Mouse (Mus musculus): ENCODE measurements around the gene Timp4. TPM values are rescaled to one million over a fixed set of nuclear protein-coding genes. Genes with fewer than 3 reads are reported as not detected.
"Not testable (repeated sequence)": the region's sequence is repeated elsewhere in the genome, so short reads cannot be mapped to it uniquely, and the experiment has no call there.

Timp4 gene
- polyA plus RNA-seq, 1 experiment from 2014 or later: 1.2 TPM

DNA sequence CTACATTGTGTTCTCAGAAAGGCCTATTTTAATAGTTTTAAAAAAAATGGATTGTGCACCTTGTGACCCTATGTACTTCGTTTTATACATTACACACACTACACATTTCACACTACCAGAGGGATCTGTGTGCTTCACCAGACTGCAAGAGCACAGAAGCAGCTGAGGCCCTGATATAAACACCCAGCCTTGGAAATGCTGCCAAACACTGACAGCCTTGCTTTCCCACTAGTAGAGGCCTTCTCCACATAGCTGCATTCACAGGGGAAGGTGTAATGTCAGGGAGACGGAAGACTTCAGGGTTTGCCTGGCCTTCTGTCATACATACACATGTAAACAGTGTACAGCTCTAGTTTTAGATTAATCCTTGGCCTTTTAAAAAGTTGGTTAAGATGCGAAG is 3.2 kb upstream of the Timp4 start:
- Histone ChIP-seq H3K9me3 (replicated peaks) (no peaks in the 10 kb centered on the region), H3K27me3 (no peaks in the 10 kb centered on the region), H3K4me3 (replicated peaks) (no peak overlapping the region), H3K9ac (no peak overlapping the region), H3K4me2 (replicated peaks) (no peak overlapping the region), H3K27ac (replicated peaks) (no peak overlapping the region), H3K36me3 (no peaks in the 10 kb centered on the region), H3K4me1 (peaks cover 5% of the 10 kb centered on the region)
- 77% methylated on average over 3 of the region's 3 CpGs for WGBS
- ATAC-seq (ENCODE audit: insufficient number of reproducible peaks, low FRiP score, low TSS enrichment, low read depth): no peak

DNA sequence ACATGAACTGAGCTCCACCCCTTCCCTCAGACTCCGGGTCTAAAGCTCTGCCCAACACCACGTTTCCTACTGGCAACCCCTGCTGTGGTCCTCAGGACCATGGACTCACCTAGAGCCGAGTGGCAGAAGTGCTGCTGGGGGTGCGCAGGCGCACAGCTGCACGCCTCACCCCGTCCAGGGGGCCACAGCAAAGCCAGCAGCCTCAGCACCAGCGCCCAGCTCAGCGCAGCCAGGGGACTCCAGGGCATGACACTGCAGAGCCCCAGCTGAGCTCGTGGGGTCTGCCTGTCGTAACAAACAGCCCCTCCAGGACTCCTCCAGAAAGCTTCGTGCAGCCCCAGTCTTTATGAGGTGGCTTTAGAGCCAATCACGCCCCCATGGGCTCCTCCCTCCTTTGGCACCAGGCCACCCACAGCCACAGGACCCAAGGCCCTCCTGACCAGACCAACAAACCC is 447 bp downstream of the Timp4 start:
- no peaks in the 10 kb centered on the region for H3K9me3 ChIP-seq (replicated peaks)
- 7% methylated on average over 13 of the region's 13 CpGs for WGBS
- peaks cover 5% of the 10 kb centered on the region for H3K4me1 ChIP-seq
- peak overlapping the region; percentile 42 for H3K4me2 ChIP-seq (replicated peaks)
- ATAC-seq (ENCODE audit: insufficient number of reproducible peaks, low FRiP score, low TSS enrichment, low read depth): no peak
- no peak overlapping the region; the same call in 1 of the 2 replicates for H3K4me3 ChIP-seq (replicated peaks)
- no peaks in the 10 kb centered on the region for H3K27me3 ChIP-seq
- no peak overlapping the region for H3K9ac ChIP-seq
- no peak overlapping the region for H3K27ac ChIP-seq (replicated peaks)
- no peaks in the 10 kb centered on the region for H3K36me3 ChIP-seq

DNA sequence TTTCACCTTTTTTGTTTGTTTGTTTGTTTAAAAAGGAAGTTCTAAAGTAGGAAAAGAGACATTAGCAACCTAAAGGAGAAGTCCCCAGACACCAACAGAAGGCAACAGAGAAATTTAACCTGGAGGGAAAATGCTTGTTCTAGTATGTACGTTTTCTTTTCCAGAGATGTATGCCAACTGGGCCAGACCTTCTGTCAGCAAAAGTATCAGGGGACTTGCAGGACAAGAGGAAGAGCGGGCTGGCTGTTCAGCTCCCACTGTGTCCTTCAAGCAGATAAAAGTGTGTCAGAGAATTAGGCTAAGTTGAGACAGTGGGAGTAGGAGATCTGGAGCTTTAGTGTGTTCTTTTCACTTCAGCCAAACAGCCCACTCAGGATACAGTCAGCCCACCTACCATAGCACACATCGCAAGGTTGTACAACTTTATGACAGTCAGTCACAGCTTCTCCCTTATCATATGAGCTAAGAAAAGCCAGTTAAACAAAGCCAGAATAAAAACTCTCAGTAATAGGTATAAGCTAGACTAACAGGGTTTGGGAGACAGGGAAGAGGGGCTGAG is 6.4 kb downstream of the Timp4 start:
- Histone ChIP-seq H3K4me3 (replicated peaks) (no peak overlapping the region), H3K27ac (replicated peaks) (no peak overlapping the region), H3K36me3 (no peaks in the 10 kb centered on the region), H3K4me2 (replicated peaks) (no peak overlapping the region), H3K27me3 (no peaks in the 10 kb centered on the region), H3K9me3 (replicated peaks) (no peaks in the 10 kb centered on the region), H3K9ac (no peak overlapping the region), H3K4me1 (no peaks in the 10 kb centered on the region)
- WGBS: 78% methylated on average over 3 of the region's 3 CpGs
- ATAC-seq (ENCODE audit: insufficient number of reproducible peaks, low FRiP score, low TSS enrichment, low read depth): no peak

DNA sequence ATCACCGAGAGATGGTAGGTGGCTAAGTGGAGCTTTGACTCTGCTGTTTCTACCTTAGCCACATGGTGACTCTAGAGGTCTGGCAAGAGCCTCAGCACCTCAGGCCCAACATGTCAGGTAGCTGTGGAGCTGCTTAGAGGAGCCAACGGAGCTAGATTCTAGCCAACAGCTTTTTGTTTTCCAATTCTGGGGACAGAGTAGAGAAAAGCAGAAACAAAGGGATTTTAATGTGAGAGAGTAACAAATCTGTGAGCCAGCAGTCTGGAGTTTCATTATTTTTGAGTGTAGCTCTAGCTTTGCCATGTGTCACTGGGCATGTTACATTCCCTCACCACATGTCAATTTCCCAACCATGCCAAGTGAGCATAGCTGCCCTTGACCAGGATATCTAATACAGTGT is 7.8 kb downstream of the Timp4 start:
- Histone ChIP-seq H3K9me3 (replicated peaks) (no peaks in the 10 kb centered on the region), H3K9ac (no peak overlapping the region), H3K36me3 (no peaks in the 10 kb centered on the region), H3K27me3 (no peaks in the 10 kb centered on the region), H3K4me1 (no peaks in the 10 kb centered on the region), H3K4me2 (replicated peaks) (no peak overlapping the region), H3K27ac (replicated peaks) (no peak overlapping the region), H3K4me3 (replicated peaks) (no peak overlapping the region)
- WGBS: 73% methylated on average over 2 of the region's 2 CpGs
- ATAC-seq (ENCODE audit: insufficient number of reproducible peaks, low FRiP score, low TSS enrichment, low read depth): no peak

GRCm38 (mm10) chr6:115241939-115242338 is 10.1 kb downstream of the Timp4 start:
- Histone ChIP-seq H3K27ac (replicated peaks) (no peak overlapping the region), H3K27me3 (no peaks in the 10 kb centered on the region), H3K4me3 (replicated peaks) (no peak overlapping the region), H3K36me3 (no peaks in the 10 kb centered on the region), H3K4me1 (no peaks in the 10 kb centered on the region), H3K9me3 (replicated peaks) (no peaks in the 10 kb centered on the region), H3K9ac (no peak overlapping the region), H3K4me2 (replicated peaks) (no peak overlapping the region)
- 80% methylated on average over 3 of the region's 3 CpGs for WGBS
- no peak for ATAC-seq (ENCODE audit: insufficient number of reproducible peaks, low FRiP score, low TSS enrichment, low read depth)

GRCm38 (mm10) chr6:115241131-115241699 is 10.8 kb downstream of the Timp4 start:
- Histone ChIP-seq H3K27ac (replicated peaks) (no peak overlapping the region), H3K9ac (no peak overlapping the region)

DNA sequence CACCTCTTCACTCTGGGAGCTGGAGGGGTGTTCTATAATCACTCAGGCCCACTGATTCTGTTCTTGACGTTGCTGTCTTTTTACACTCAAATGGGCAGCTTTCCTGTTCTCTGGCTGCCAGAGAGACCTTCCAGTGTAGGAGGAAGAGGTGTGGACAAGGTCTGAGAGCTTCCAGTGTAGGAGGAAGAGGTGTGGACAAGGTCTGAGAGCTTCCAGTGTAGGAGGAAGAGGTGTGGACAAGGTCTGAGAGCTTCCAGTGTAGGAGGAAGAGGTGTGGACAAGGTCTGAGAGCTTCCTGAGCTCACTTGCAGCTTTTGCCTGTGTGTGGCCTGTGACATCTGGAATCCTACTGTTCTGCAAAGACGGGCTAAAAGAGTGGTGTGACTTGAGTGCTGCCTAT is 11.6 kb downstream of the Timp4 start:
- not testable (repeated sequence) for H3K4me1 ChIP-seq; H3K27ac ChIP-seq (replicated peaks); H3K4me3 ChIP-seq (replicated peaks); H3K4me2 ChIP-seq (replicated peaks); H3K27me3 ChIP-seq; H3K9me3 ChIP-seq (replicated peaks); H3K36me3 ChIP-seq; ATAC-seq (ENCODE audit: insufficient number of reproducible peaks, low FRiP score, low TSS enrichment, low read depth); H3K9ac ChIP-seq
- 34% methylated on average over 2 of the region's 2 CpGs for WGBS

More at GRCm38 (mm10) chr6:115241131-115241699, 10.8 kb downstream of the Timp4 start:
- H3K9me3 ChIP-seq (replicated peaks): no peaks in the 10 kb centered on the region
- 50% methylated on average over 3 of the region's 3 CpGs for WGBS
- no peak overlapping the region for H3K4me3 ChIP-seq (replicated peaks)
- no peaks in the 10 kb centered on the region for H3K27me3 ChIP-seq
- ATAC-seq (ENCODE audit: insufficient number of reproducible peaks, low FRiP score, low TSS enrichment, low read depth): no peak
- H3K4me1 ChIP-seq: no peaks in the 10 kb centered on the region
- H3K4me2 ChIP-seq (replicated peaks): no peak overlapping the region
- H3K36me3 ChIP-seq: no peaks in the 10 kb centered on the region

- H3K36me3 ChIP-seq: no peaks in the 10 kb centered on the region
- no peak overlapping the region for H3K9ac ChIP-seq
- ATAC-seq (ENCODE audit: insufficient number of reproducible peaks, low FRiP score, low TSS enrichment, low read depth): no peak
- WGBS: 77% methylated on average over 7 of the region's 7 CpGs
- H3K27me3 ChIP-seq: no peaks in the 10 kb centered on the region
- no peak overlapping the region for H3K4me2 ChIP-seq (replicated peaks)
- H3K4me3 ChIP-seq (replicated peaks): no peak overlapping the region
- H3K27ac ChIP-seq (replicated peaks): no peak overlapping the region
- H3K4me1 ChIP-seq: no peaks in the 10 kb centered on the region
- H3K9me3 ChIP-seq (replicated peaks): no peaks in the 10 kb centered on the region
These were observed 12.7 kb downstream of the Timp4 start for GRCm38 (mm10) chr6:115239335-115239734.

GRCm38 (mm10) chr6:115238031-115239027 is 13.7 kb downstream of the Timp4 start:
- no peak overlapping the region for H3K4me2 ChIP-seq (replicated peaks)

DNA sequence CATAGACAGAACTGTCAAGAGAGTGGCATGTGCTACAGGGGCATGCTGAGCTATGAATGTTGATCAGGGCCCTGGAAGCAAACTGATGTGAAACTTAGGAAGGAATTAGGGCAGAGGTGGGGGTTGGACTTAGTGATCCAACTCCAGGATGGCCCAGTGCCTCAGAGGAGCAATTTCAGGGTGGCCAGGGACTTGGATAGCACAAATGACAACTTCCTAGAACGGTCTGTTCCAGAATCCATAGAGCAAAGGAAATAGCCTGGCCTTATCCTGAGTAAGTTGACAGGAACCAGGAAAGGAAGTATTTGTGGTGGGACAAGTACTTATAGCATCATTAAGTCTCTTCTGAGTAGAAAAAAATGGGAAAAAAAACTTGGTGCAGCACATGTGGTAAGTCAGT is 19.4 kb downstream of the Timp4 start:
- no peaks in the 10 kb centered on the region for H3K27me3 ChIP-seq
- no peak overlapping the region for H3K9ac ChIP-seq
- 75% methylated on average over 1 of the region's 1 CpGs for WGBS
- H3K4me3 ChIP-seq (replicated peaks): no peak overlapping the region
- H3K27ac ChIP-seq (replicated peaks): no peak overlapping the region
- no peak for ATAC-seq (ENCODE audit: insufficient number of reproducible peaks, low FRiP score, low TSS enrichment, low read depth)
- H3K4me1 ChIP-seq: no peaks in the 10 kb centered on the region; the same call in 1 of the 2 replicates
- H3K4me2 ChIP-seq (replicated peaks): no peak overlapping the region
- H3K36me3 ChIP-seq: no peaks in the 10 kb centered on the region
- H3K9me3 ChIP-seq (replicated peaks): no peaks in the 10 kb centered on the region

More at GRCm38 (mm10) chr6:115238031-115239027, 13.7 kb downstream of the Timp4 start:
- H3K9me3 ChIP-seq (replicated peaks): no peaks in the 10 kb centered on the region
- ATAC-seq (ENCODE audit: insufficient number of reproducible peaks, low FRiP score, low TSS enrichment, low read depth): no peak
- H3K4me3 ChIP-seq (replicated peaks): no peak overlapping the region
- 81% methylated on average over 9 of the region's 9 CpGs for WGBS
- H3K27ac ChIP-seq (replicated peaks): no peak overlapping the region
- H3K9ac ChIP-seq: no peak overlapping the region
- H3K36me3 ChIP-seq: no peaks in the 10 kb centered on the region
- no peaks in the 10 kb centered on the region for H3K27me3 ChIP-seq
- no peaks in the 10 kb centered on the region for H3K4me1 ChIP-seq

GRCm38 (mm10) chr6:115231836-115232235 is 20.2 kb downstream of the Timp4 start:
- no peak for ATAC-seq (ENCODE audit: insufficient number of reproducible peaks, low FRiP score, low TSS enrichment, low read depth)
- no peaks in the 10 kb centered on the region for H3K9me3 ChIP-seq (replicated peaks)
- 62% methylated on average over 4 of the region's 4 CpGs for WGBS
- H3K9ac ChIP-seq: no peak overlapping the region
- no peaks in the 10 kb centered on the region for H3K36me3 ChIP-seq
- no peaks in the 10 kb centered on the region; the same call in 1 of the 2 replicates for H3K4me1 ChIP-seq
- no peak overlapping the region for H3K27ac ChIP-seq (replicated peaks)
- H3K4me3 ChIP-seq (replicated peaks): no peak overlapping the region
- no peak overlapping the region for H3K4me2 ChIP-seq (replicated peaks)
- no peaks in the 10 kb centered on the region for H3K27me3 ChIP-seq

Data from embryonic facial prominence, embryonic 15.5 days (tissue).